Mouse (Mus musculus) thymus, adult 2 months (tissue): ENCODE measurements at regions not wholly inside any gene's neighbourhood (a gene's known extent, or its start where the extent isn't known, plus 50 kb on each side); places are given as distances from the start of the nearest gene placed in this dataset.

ENCODE experiments used
- CTCF ChIP-seq: fragments of 200-500 bp; IDR thresholded peaks from 2 replicates; pipeline ENCODE4 v1.5.1; 2012; ENCODE audit warnings: mild to moderate bottlenecking, control low read depth, low read length, moderate library complexity, borderline replicate concordance; ENCODE audit not compliant: control insufficient read depth, poor library complexity, insufficient read depth; ENCODE audit errors: extremely low read depth
- POLR2A ChIP-seq: fragments of 200-500 bp; IDR thresholded peaks from 2 replicates; pipeline ENCODE4 v1.6.1; 2012; ENCODE audit warnings: mild to moderate bottlenecking, low read length, control low read depth, moderate library complexity; ENCODE audit not compliant: control insufficient read depth, poor library complexity, insufficient read depth; ENCODE audit errors: extremely low read depth

- TF ChIP-seq CTCF (no peak), POLR2A (no peak)
Measured at GRCm38 (mm10) chr8:89404287-89404686, 360.3 kb upstream of the Sall1 start.
